Mouse (Mus musculus): ENCODE measurements around the gene Wfdc8.

Wfdc8 gene

GRCm38 (mm10) chr2:164563339-164564038, 49.9 kb downstream of the Wfdc8 start:
- DNase-seq (ENCODE audit: inconsistent age in 2 of 2, low spot score in 1 of 2) = peak; percentile 19 to 60

DNA sequence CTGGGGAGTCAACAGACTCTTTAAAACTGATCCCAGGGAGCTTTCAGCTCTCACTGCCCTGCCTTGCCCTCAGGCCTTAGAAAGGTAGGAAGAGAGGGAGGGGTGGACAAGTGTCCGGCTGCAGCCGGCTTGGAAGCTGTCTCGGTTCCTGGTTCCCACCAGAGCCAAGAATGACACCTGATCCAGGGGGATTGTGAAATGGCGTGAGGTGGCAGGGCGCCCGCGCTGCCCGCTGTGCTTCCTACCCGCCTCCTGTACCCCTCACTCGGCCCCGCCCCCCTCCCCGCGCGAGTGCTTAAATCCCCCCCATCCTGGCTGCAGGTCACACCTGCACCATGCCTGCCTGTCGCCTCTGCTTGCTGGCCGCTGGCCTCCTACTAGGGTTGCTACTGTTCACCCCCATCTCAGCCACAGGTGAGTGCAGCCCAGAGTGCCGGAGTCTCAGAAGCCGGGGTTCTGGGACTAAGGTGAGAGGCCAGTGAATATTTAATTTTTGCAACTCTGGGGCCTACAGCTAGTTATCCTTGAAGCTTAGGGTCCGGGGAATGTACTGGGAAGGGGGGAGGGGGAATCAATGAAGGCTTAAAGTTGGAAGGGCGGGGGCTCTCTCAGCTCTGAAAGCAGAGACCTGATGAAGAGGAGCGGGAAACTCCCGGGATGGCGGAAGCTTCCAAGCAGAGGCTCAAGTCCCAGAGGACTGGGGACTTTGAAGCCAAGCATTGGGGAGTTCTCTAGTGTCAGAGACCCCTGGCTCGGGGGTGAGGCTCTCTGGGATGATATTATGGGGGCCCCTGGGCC, 50.8 kb downstream of the Wfdc8 start, which contains the start of gene Wfdc2:
Gene Wfdc2, plus strand, starts transcription at position 23 of the 798 bp plus-strand sequence.
- DNase-seq (ENCODE audit: inconsistent age in 2 of 2, low spot score in 1 of 2) = no peak

DNA sequence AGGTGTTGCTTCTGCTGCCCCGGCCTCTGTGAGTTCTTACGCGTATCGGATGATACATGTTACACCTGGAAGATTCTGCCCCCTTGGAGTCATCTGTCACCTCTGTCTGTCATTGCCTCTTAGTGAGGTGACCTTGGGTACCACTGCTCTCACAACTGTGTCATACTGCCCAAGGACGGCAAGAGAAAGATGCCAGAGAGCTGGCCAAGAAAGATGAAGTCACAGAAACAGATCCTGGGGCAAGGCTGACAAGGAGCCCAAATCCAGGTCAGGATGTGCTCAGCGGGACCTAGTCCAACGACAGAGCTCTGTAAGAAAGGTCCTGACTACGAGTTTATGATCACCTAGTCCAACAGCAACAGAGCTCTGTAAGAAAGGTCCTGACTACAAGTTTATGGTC, 53.3 kb downstream of the Wfdc8 start:
- peak; percentile 73 to 79 for DNase-seq (ENCODE audit: inconsistent age in 2 of 2, low spot score in 1 of 2)

DNA sequence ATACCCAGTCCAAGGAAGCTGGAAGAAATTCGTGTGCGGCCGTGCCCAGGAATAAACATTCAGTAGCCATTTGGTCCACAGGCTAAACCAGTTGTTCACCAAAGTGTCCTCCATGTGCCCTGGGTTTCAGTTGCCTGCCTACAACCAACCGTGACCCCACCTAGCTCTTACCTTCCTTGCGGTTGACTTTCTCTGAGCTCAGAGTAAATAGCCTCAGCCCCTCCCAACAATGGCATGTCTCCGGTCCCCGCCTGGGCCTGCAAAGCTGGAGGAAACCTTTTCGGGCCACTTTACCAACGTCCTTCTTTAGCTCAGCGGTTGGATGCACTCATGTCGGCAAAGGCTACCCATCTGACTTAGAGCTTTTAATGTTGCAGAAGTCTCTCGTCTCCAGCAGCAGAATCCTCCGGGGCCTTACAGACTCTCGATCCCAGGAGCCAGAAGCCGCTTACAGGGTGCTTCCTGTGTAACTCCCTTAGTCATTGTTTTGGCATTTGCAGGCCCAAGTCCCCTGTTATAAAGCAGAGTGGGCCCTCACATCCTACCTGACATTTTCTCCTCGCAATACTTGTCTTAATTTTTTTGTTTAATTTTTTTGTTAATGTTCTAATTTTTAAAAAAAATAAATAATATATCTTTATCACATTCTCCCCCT, 54.3 kb downstream of the Wfdc8 start:
- DNase-seq (ENCODE audit: inconsistent age in 2 of 2, low spot score in 1 of 2) = no peak

DNA sequence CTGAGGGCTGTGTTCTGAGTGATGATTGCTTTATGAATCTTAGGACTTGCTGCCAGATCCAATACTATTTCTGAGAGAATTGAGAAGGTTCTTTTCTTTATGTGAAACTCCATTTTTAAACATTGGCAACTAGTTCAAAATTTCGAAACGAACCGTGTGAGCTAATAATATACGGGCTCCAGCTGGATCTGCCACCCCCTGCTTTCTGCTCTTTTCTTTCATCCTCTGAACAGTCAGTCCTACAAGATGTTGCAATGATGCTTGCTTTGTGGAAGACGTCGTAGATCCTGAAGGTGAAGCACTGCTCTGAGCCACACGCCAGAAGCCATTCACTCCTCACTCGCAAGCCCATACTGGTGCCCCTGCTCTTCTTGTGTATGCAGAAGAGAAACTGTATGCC, 55.0 kb downstream of the Wfdc8 start:
- DNase-seq (ENCODE audit: inconsistent age in 2 of 2, low spot score in 1 of 2) = no peak

DNA sequence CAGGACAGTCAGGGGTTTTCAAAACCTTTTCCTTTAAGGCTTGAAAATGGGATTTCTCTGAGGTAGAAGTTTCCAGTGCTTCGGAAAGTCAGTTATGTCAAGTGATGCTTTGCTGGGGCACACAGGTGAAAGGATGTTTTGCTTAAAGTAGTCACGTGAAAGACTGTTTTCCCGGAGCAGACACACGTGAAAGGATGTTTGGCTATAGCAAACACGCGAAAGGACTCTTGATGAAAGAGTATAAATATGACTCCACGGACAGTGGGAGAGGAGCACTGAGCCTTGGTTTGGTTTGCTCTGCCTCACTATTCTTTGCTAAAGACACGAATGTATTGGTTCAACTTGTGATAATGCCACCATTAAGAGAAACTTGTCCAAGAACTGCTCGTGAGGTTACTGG, 61.9 kb downstream of the Wfdc8 start:
- DNase-seq (ENCODE audit: inconsistent age in 2 of 2, low spot score in 1 of 2) = no peak

DNA sequence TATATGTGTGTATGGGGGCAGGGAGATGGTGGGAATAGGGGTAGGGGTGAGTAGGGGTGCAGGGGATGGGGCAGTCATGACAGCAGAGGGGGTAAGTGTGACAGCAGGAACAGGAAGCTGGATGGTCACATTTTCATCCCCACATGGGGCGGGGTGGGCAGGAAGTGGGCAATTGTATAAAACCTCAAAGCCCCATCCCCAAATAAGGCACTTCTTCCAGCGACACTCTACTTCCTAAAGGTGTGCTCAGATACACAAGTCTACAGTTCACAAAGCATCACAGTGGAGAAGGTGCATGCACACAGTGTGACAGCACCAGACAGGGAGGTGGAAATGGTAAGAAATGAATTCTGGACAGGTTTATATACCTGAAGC, 62.5 kb downstream of the Wfdc8 start:
- no peak for DNase-seq (ENCODE audit: inconsistent age in 2 of 2, low spot score in 1 of 2)

DNA sequence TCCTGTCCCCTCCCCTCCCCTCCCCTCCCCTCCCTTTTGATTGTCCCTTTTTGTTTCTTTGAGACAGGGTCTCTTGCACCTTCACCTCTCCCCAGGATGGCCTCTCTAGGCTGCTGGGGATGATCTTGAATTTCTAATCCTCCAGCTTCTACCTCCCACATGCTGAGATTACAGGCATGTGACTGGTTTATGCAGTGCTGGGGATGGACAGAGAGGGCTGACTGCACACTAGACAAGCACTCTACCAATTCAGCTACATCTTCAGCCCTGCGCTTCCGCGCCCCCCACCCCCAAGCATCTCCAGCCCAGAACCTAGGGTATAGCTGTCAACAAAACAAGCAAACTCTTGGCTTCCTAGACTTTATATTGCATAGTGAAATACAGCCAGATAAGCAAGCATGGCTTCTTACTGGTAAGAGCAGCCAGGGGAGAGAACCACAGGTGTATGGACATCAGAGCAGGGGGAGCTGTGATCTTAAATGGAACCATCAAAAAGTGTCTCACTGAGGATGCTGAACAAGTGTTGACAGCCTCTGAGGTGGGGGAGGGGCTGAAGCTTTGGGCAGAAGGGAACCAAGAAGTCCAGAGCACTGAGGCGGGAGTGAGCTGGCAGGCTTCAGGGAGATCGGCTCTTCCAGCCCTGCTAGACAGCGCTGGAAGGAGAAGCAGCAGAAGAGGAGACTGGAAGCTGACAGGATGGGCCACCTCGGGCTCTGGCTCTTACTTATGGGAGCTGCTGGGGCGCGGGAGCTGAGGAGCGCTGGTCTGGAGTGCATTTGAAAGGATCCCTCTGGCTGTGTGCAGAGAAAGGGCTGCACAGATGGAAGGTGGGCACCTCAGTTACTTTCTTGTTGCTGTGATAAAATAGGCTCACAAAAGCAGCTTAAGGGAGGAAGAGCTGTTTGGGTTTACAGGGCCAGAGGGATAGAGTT, 63.2 kb downstream of the Wfdc8 start:
- DNase-seq (ENCODE audit: inconsistent age in 2 of 2, low spot score in 1 of 2) = no peak

DNA sequence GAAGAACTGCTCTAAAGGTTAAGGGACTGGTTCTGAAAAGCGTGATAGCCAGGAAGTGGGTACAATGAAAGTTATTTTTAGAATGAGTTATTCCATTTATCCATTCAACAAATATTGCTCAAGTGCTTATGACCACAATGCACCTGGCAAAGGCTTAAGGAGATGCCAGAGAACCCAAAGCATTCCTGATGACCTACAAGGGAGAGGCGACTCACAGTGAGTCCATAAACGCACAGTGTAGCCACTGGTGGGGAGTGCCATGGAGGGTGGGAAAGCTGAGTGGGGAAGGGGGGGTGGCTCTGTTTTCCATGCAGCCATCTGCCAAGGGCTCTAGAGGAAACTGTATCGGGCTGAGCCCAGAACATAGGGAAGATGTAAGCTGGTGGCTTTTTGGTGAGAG, 64.1 kb downstream of the Wfdc8 start:
- no peak for DNase-seq (ENCODE audit: inconsistent age in 2 of 2, low spot score in 1 of 2)

Data from adrenal gland, adult (tissue).